Mouse (Mus musculus) cerebellum, postnatal 25 days (tissue): ENCODE measurements at regions not wholly inside any gene's neighbourhood (a gene's known extent, or its start where the extent isn't known, plus 50 kb on each side); places are given as distances from the start of the nearest gene placed in this dataset.
"Not testable (repeated sequence)": the region's sequence is repeated elsewhere in the genome, so short reads cannot be mapped to it uniquely, and the experiment has no call there.

Experiments
- DNase-seq, 2 experiments: peaks; one replicate each; pipeline ENCODE4 v3.0.0; 2021; ENCODE audit warnings: mixed read lengths in 2 of 2

DNA sequence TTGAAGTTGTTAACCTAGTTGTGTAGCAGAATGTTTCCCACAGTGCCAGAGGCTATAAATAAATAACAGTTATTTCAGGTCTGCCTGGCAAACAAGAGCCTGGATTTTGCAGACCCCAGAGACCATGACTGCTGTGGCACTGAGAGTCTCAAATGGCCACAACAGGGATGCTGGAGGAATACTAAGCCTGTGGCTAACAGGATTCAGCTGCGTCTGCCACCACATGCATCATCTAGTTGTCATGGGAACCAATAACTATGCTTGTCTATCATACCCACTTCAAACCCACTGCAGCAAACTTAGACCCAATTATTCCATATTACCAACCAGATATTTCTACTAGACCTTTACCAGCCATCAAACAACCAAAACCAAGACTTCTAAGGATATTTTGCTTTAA is 385.4 kb downstream of the Mat2b start:
- DNase-seq, result no peak

DNA sequence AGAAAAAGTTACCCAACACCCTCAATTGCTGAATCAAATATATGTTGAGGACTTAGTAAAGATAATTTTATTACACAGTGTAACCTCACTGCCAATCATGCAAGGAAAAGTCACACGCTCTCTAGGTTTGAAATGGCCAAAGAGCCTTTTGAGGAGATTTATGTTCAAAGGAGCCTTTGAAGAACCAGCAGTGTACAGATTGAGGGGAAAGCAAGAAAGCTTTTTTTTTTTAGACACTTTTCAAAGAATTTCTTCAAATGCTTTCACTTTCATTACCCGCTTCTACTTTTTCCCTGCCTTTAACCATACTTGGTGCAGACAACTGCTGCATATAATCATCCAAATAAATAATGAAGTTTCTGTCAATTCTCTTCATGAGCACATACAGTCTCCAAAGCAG is 392.4 kb downstream of the Mat2b start:
- no peak for DNase-seq

DNA sequence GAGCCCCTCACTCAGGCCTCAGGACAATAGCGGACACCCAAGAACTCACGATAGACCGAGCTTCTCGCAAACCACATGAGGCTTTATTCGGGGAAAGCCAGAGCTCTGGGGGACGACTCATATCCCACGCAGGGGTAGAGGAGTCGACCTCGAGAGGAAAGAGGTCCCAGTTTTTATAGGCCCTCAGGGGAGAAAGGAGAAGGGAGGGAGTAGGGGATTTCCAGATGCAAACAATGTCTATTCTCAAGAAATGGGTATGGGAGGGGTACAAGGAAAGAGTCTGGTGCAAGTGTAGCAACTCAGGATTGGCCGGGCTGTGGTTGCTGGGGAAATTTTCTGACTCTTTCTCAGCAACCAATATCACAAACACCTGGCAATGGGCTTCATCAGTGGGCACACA is 395.0 kb downstream of the Mat2b start:
- DNase-seq, result not testable (repeated sequence)

DNA sequence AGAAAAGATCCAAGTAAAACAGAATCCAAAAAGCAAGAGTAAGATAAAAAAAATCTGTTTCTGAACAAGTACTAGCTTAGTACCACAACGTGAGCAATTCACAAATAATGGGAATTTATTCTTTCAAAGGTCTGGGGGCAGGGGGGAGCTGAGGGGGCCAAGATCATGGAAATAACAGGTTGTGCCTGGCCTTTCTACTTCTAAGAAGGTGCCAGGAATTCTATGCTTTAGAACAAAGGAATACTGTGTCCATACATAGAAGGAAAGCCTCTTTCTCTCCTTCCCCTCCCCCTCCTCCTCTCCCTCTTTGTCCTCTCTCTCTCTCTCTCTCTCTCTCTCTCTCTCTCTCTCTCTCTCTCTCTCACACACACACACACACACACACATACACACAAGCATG is 408.1 kb downstream of the Mat2b start:
- no peak for DNase-seq

DNA sequence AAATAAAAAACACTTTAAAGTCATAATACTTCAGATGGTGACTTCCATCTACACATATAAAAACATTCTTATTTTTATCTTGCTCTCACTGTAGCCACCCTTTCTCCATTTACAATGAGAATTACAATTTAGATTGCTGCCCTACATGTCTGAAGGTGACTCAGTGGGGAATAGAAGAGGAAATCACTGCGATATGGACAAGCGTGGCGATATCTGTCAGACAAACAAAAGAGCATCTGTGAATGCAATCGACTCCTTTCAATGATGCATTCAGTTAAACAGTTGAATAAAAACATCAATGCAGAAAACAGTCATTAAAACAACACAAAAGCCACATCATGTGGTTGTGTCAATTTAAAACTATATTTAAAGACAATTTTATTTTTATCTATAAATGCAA is 408.6 kb downstream of the Mat2b start:
- DNase-seq, result no peak

DNA sequence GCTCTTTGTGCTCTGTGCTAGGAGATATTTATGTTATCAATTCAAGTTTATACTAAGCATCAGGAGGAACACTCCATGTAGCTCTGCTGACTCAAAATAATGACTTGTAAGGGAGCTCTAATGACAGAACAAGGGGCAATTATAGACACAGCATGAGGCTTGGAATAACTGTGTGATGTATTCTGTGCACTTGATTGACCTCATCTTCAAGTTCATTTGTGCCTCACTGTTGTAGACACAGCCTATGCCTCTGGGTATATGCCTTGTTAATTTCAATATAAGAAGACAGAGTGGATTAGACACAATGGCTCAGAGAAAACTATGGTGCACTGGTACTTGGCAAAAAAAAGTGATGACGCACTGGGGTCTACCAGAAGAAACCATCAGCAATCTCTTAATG is 418.3 kb downstream of the Mat2b start:
- no peak for DNase-seq

DNA sequence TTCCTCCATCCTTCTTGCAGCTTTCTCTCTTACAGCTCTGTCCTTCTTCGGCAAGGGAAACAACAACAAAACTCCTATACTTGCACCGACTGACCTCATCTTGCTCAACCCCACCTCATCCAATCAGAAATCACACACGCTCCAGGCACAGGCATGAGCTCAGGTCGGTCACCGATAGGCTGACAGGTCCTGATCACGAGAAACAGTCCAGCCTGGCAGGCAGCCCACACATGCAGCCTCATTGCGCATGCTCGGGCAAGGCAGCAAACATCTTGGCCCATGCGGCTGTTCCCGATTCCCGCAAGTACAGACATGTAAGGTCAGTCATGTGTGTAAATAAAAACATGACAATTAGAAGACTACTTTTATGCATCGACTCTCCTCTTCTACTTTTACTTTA is 441.9 kb downstream of the Mat2b start:
- peak in 1 of 2 experiments; percentile 17 for DNase-seq

DNA sequence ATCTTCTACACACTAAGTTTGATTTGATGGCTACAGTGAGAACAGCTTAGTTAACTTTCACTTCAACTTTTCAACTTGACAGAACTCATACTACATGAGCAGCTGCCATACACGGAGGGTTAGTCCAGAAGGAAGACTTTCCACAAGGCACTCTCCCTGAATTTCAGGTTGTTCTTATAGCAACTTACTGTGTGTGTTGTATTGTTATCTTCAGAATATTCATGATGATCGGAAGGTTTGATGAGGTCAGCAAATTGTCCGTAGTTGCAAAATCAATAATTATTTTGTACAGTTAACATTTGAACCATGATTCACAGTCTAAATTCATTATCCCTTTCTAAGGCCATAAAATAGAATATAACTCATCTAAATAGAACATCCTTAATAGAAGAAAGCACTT is 442.6 kb downstream of the Mat2b start:
- DNase-seq, result no peak

DNA sequence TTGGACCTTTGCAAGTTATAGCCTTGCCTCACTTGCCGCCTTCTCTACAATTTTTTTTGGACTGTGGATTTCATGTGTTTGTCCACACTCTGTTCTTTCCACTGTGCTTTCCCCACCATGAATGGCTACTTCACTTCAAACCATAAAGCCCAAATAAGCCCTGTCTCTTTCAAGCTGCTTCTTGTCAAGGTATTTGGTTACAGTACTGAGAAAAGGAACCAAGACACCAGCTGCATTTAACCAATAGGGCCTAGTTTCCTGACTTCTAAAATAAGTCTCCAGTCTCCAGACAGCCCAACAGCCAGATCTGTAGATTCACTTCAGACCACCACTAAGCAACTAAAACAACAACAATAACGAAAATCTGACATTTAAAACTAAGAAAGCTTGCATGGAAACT is 443.9 kb downstream of the Mat2b start:
- no peak for DNase-seq

DNA sequence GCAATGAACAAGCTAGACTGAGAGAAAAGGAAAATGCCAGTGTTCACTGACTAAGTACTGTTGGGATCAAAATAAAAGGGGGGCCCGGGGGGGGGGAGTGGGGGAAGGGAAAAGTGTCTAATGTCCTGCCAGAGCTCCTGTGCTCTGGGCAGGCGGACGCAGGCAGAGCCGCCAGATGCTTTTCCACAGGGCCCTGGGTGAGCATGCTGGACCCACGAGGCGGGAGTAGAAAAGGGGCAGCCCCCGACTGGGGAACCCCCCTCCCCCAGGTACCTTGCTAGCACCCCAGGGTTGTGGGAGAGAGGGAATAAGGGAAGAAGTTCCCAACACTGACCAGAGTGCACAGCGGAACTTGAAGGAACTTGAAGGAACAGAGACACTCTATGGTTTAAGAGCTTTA is 478.6 kb downstream of the Mat2b start:
- DNase-seq, result no peak
